Mouse (Mus musculus): ENCODE results near the gene Pgpep1l. TPM values are rescaled to one million over a fixed set of nuclear protein-coding genes. Genes with fewer than 3 reads are reported as not detected.
A peak's percentile ranks its signal among the peaks of the same experiment; 100 is the strongest.

The Pgpep1l gene
- polyA plus RNA-seq (2015; fragmentation: Nextera tagmentation; extraction: Ambion mirVana): 0.18 and 0.19 TPM in 2 replicates

GRCm38 (mm10) chr7:68264028-68264453, at the start of gene Pgpep1l:
Gene Pgpep1l, minus strand, starts transcription at chr7:68264233.
- H3K4me2 ChIP-seq (ENCODE audit: low read length): peak within 1 kb of the TSS; percentile 59
- DNase-seq (ENCODE audit: low spot score) (peak; percentile 64), ATAC-seq (replicated peaks; ENCODE audit: low FRiP score, low read depth) (peak; percentile 82)
- H3K4me1 ChIP-seq (replicated peaks; ENCODE audit: insufficient read depth, low read length): peaks cover 18% of the 10 kb centered on the region
- 0 out of 2 replicates have a peak within 1 kb of the TSS, but pooled peaks have one; percentile 54 for H3K27ac ChIP-seq
- 0 out of 2 replicates have a peak within 1 kb of the TSS, but pooled peaks have one; percentile 37 for H3K9ac ChIP-seq (ENCODE audit: low read depth, low read length)
- whole genome bisulfite sequencing: 5% methylated on average over 25 of the region's 25 CpGs
- no peak for TF ChIP-seq CTCF (IDR thresholded peaks at IDR 0.05; ENCODE audit: low read depth)
- no peaks in the 10 kb centered on the region for H3K9me3 ChIP-seq (replicated peaks; ENCODE audit: low read length)
- no peaks in the 10 kb centered on the region for H3K27me3 ChIP-seq (ENCODE audit: insufficient read depth, low read length)
- no peaks in the 10 kb centered on the region for H3K36me3 ChIP-seq (ENCODE audit: insufficient read depth, low read length)
- peak within 1 kb of the TSS; percentile 31 for H3K4me3 ChIP-seq (replicated peaks; ENCODE audit: low read depth, low read length)

GRCm38 (mm10) chr7:68313038-68313782, 49.2 kb upstream of the Pgpep1l start:
- no peaks in the 10 kb centered on the region for H3K36me3 ChIP-seq (ENCODE audit: insufficient read depth, low read length)
- H3K27me3 ChIP-seq (ENCODE audit: insufficient read depth, low read length): no peaks in the 10 kb centered on the region
- H3K4me3 ChIP-seq (replicated peaks; ENCODE audit: low read depth, low read length): no peak overlapping the region
- no peaks in the 10 kb centered on the region for H3K9me3 ChIP-seq (replicated peaks; ENCODE audit: low read length)
- DNase-seq (ENCODE audit: low spot score): peak; percentile 49
- ATAC-seq (replicated peaks; ENCODE audit: low FRiP score, low read depth): no peak
- no peak for TF ChIP-seq CTCF (IDR thresholded peaks at IDR 0.05; ENCODE audit: low read depth)
- WGBS: 64% methylated on average over 14 of the region's 14 CpGs
- H3K9ac ChIP-seq (ENCODE audit: low read depth, low read length): no peak overlapping the region
- H3K4me1 ChIP-seq (replicated peaks; ENCODE audit: insufficient read depth, low read length): no peaks in the 10 kb centered on the region
- H3K4me2 ChIP-seq (ENCODE audit: low read length): no peak overlapping the region
- no peak overlapping the region for H3K27ac ChIP-seq

- no peaks in the 10 kb centered on the region for H3K36me3 ChIP-seq (ENCODE audit: insufficient read depth, low read length)
- no peak for DNase-seq (ENCODE audit: low spot score)
- no peak for TF ChIP-seq CTCF (IDR thresholded peaks at IDR 0.05; ENCODE audit: low read depth)
- H3K9me3 ChIP-seq (replicated peaks; ENCODE audit: low read length): no peaks in the 10 kb centered on the region
- ATAC-seq (replicated peaks; ENCODE audit: low FRiP score, low read depth): no peak
- no peak overlapping the region for H3K4me2 ChIP-seq (ENCODE audit: low read length)
- no peaks in the 10 kb centered on the region for H3K4me1 ChIP-seq (replicated peaks; ENCODE audit: insufficient read depth, low read length)
- WGBS: 68% methylated on average over 5 of the region's 5 CpGs
- no peak overlapping the region for H3K4me3 ChIP-seq (replicated peaks; ENCODE audit: low read depth, low read length)
- no peaks in the 10 kb centered on the region for H3K27me3 ChIP-seq (ENCODE audit: insufficient read depth, low read length)
- no peak overlapping the region for H3K9ac ChIP-seq (ENCODE audit: low read depth, low read length)
- no peak overlapping the region for H3K27ac ChIP-seq
Measured at GRCm38 (mm10) chr7:68312395-68312794, 48.4 kb upstream of the Pgpep1l start.

GRCm38 (mm10) chr7:68311469-68311868, 47.4 kb upstream of the Pgpep1l start:
- no peak overlapping the region for H3K4me2 ChIP-seq (ENCODE audit: low read length)
- ATAC-seq (replicated peaks; ENCODE audit: low FRiP score, low read depth): no peak
- H3K27ac ChIP-seq: no peak overlapping the region
- no peaks in the 10 kb centered on the region for H3K36me3 ChIP-seq (ENCODE audit: insufficient read depth, low read length)
- H3K9me3 ChIP-seq (replicated peaks; ENCODE audit: low read length): no peaks in the 10 kb centered on the region
- DNase-seq (ENCODE audit: low spot score): peak; percentile 82
- H3K4me1 ChIP-seq (replicated peaks; ENCODE audit: insufficient read depth, low read length): no peaks in the 10 kb centered on the region
- H3K27me3 ChIP-seq (ENCODE audit: insufficient read depth, low read length): no peaks in the 10 kb centered on the region
- WGBS: 32% methylated on average over 6 of the region's 6 CpGs
- no peak for TF ChIP-seq CTCF (IDR thresholded peaks at IDR 0.05; ENCODE audit: low read depth)
- no peak overlapping the region for H3K4me3 ChIP-seq (replicated peaks; ENCODE audit: low read depth, low read length)
- no peak overlapping the region for H3K9ac ChIP-seq (ENCODE audit: low read depth, low read length)

- H3K4me3 ChIP-seq (replicated peaks; ENCODE audit: low read depth, low read length): no peak overlapping the region
- H3K36me3 ChIP-seq (ENCODE audit: insufficient read depth, low read length): no peaks in the 10 kb centered on the region
- H3K4me1 ChIP-seq (replicated peaks; ENCODE audit: insufficient read depth, low read length): no peaks in the 10 kb centered on the region
- no peak for ATAC-seq (replicated peaks; ENCODE audit: low FRiP score, low read depth)
- no peak for TF ChIP-seq CTCF (IDR thresholded peaks at IDR 0.05; ENCODE audit: low read depth)
- no peak for DNase-seq (ENCODE audit: low spot score)
- no peak overlapping the region for H3K4me2 ChIP-seq (ENCODE audit: low read length)
- no peaks in the 10 kb centered on the region for H3K9me3 ChIP-seq (replicated peaks; ENCODE audit: low read length)
- WGBS: 75% methylated on average over 8 of the region's 8 CpGs
- no peak overlapping the region for H3K9ac ChIP-seq (ENCODE audit: low read depth, low read length)
- H3K27ac ChIP-seq: no peak overlapping the region
- H3K27me3 ChIP-seq (ENCODE audit: insufficient read depth, low read length): no peaks in the 10 kb centered on the region
Measured at GRCm38 (mm10) chr7:68306756-68307155, 42.7 kb upstream of the Pgpep1l start.

DNA sequence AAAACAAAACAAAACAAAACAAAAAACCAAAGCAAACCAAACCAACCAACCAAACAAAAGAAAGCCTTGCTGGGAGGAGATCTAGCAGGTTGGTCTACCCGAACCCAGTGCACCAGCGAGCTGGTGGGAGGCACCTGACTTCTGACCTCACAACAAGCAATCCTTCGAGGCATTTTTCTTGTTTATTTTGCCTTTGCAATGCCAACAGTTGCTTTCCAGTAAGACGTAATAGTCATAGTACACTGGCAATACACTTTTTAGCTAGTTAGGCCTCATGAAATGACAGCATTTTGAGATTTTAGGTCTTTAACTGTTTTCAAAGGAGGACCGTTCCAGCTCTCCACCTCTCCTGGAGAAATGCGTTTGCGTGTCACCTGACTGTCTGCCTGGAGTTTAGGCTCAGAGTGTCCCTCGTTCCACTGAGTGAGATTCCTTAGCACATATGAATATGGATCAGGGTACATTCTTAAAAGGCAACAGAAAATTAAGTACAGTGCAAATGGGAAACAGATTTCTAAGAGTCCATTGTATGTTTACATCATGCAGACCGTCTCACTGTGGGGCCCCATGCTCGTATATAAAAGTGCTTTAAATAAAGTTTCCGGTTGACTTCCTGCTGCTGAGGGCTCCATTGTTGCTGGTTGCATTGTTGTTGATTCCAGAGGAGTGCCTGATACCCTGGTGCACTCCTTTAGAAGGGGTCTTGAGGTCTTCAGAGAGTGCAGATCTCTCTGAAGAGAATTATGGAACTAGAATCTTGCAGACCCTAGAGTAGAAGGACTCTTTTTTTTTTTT, 41.9 kb upstream of the Pgpep1l start:
- H3K27me3 ChIP-seq (ENCODE audit: insufficient read depth, low read length): no peaks in the 10 kb centered on the region
- no peak overlapping the region for H3K27ac ChIP-seq
- 52% methylated on average over 11 of the region's 11 CpGs for WGBS
- no peak overlapping the region for H3K4me2 ChIP-seq (ENCODE audit: low read length)
- DNase-seq (ENCODE audit: low spot score): no peak
- no peak overlapping the region for H3K4me3 ChIP-seq (replicated peaks; ENCODE audit: low read depth, low read length)
- H3K36me3 ChIP-seq (ENCODE audit: insufficient read depth, low read length): no peaks in the 10 kb centered on the region
- no peaks in the 10 kb centered on the region for H3K9me3 ChIP-seq (replicated peaks; ENCODE audit: low read length)
- no peak for TF ChIP-seq CTCF (IDR thresholded peaks at IDR 0.05; ENCODE audit: low read depth)
- no peak for ATAC-seq (replicated peaks; ENCODE audit: low FRiP score, low read depth)
- no peaks in the 10 kb centered on the region for H3K4me1 ChIP-seq (replicated peaks; ENCODE audit: insufficient read depth, low read length)
- no peak overlapping the region for H3K9ac ChIP-seq (ENCODE audit: low read depth, low read length)
